21 mouse cellular contexts compared by ENCODE assay signal in genomic region chr2:170139411-170140046, GRCm38 (mm10). TPM values are rescaled to one million over a fixed set of nuclear protein-coding genes. Genes with fewer than 3 reads are reported as not detected.
DNase-seq lines count a peak whose midpoint lies in the region; ATAC-seq and TF ChIP-seq lines count a peak whose summit lies in the region.
"Had no signal": no experiment of that assay in that cellular context is flagged by ENCODE, and none has a peak within 500 bp of the region (broad histone marks: within the 10 kb centered on the region; RNA-seq: fewer than 3 reads in every experiment).

No protein-coding gene starts in this region.

- H3K4me3 ChIP-seq in embryonic facial prominence, embryonic 13.5 days = no peak overlapping the region
- H3K4me3 ChIP-seq in embryonic facial prominence, embryonic 10.5 days = no peak overlapping the region
- peak overlapping the region; percentile 8 to 61; a peak in 3 of 4 replicates for H3K4me3 ChIP-seq in ES-E14 (ENCODE audit: insufficient read depth in 1 of 2, low read depth in 1 of 2, low read length in 2 of 2, poor library complexity in 1 of 2, severe bottlenecking in 1 of 2)
- H3K4me3 ChIP-seq in intestine, postnatal 0 days (ENCODE audit: low read depth, low read length) = no peak overlapping the region
- no peak overlapping the region for H3K4me3 ChIP-seq in stomach, embryonic 14.5 days (ENCODE audit: low read depth, low read length)
- no peak overlapping the region for H3K4me3 ChIP-seq in hindbrain, postnatal 0 days (ENCODE audit: low read length)
- H3K4me3 ChIP-seq: forebrain, embryonic 13.5 days; heart, embryonic 10.5 days; kidney, embryonic 15.5 days had no signal

- TF ChIP-seq CTCF in intestine, postnatal 0 days (IDR thresholded peaks at IDR 0.05; ENCODE audit: low read depth) = no peak
- no peak for TF ChIP-seq CTCF in hindbrain, postnatal 0 days (IDR thresholded peaks at IDR 0.05; ENCODE audit: low read depth)

- H3K9ac ChIP-seq in embryonic facial prominence, embryonic 13.5 days = no peak overlapping the region
- H3K9ac ChIP-seq in ES-E14 (ENCODE audit: insufficient read depth, low read depth, low read length, poor library complexity, severe bottlenecking) = peak overlapping the region; percentile 73; the same call in 1 of the 2 replicates
- no peak overlapping the region for H3K9ac ChIP-seq in intestine, postnatal 0 days (ENCODE audit: low read depth, low read length)
- H3K9ac ChIP-seq in stomach, embryonic 14.5 days (replicated peaks; ENCODE audit: low read depth, low read length) = no peak overlapping the region
- H3K9ac ChIP-seq in hindbrain, postnatal 0 days (replicated peaks; ENCODE audit: low read length) = no peak overlapping the region
- H3K9ac ChIP-seq: forebrain, embryonic 13.5 days; kidney, embryonic 15.5 days had no signal

- no peak for ATAC-seq in embryonic facial prominence, embryonic 13.5 days (ENCODE audit: insufficient number of reproducible peaks, insufficient read depth, low FRiP score, low TSS enrichment, low read depth)
- ATAC-seq in intestine, postnatal 0 days = no peak
- ATAC-seq in stomach, embryonic 14.5 days (ENCODE audit: insufficient number of reproducible peaks, insufficient read depth, low FRiP score, low read depth) = peak; percentile 30; the same call in 1 of the 2 replicates
- no peak for ATAC-seq in hindbrain, postnatal 0 days
- ATAC-seq: forebrain, embryonic 13.5 days; hindbrain, embryonic 16.5 days; Patski had no signal

- in situ Hi-C loops in ES-E14 (cut with MboI; ENCODE audit: low sequenced_read_pairs in 2 of 2, unreplicated experiment in 2 of 2) = no loop called here

- no peaks in the 10 kb centered on the region for H3K9me3 ChIP-seq in embryonic facial prominence, embryonic 13.5 days
- no peaks in the 10 kb centered on the region for H3K9me3 ChIP-seq in embryonic facial prominence, embryonic 10.5 days
- no peaks in the 10 kb centered on the region for H3K9me3 ChIP-seq in ES-E14 (ENCODE audit: control insufficient read depth, insufficient read depth, low read depth, low read length)
- H3K9me3 ChIP-seq in intestine, postnatal 0 days (ENCODE audit: control insufficient read depth) = no peaks in the 10 kb centered on the region
- no peaks in the 10 kb centered on the region for H3K9me3 ChIP-seq in stomach, embryonic 14.5 days (ENCODE audit: control insufficient read depth, low read depth, low read length)
- no peaks in the 10 kb centered on the region for H3K9me3 ChIP-seq in hindbrain, postnatal 0 days (ENCODE audit: low read length)
- H3K9me3 ChIP-seq: forebrain, embryonic 13.5 days; heart, embryonic 10.5 days; kidney, embryonic 15.5 days had no signal

- 22% methylated on average over 9 of the region's 9 CpGs for WGBS in embryonic facial prominence, embryonic 13.5 days
- WGBS in embryonic facial prominence, embryonic 10.5 days = 54% methylated on average over 9 of the region's 9 CpGs
- 21% methylated on average over 9 of the region's 9 CpGs for WGBS in intestine, postnatal 0 days
- 24% methylated on average over 9 of the region's 9 CpGs for WGBS in stomach, embryonic 14.5 days
- WGBS in hindbrain, postnatal 0 days = 79% methylated on average over 9 of the region's 9 CpGs

- no peak for DNase-seq in embryonic facial prominence, embryonic 10.5 days (ENCODE audit: low spot score)
- no peak for DNase-seq in ES-E14 (ENCODE audit: low read depth, low spot score)
- DNase-seq in hindbrain, postnatal 0 days (ENCODE audit: low spot score) = no peak
- no peak for DNase-seq in urinary bladder, postnatal 14 days (ENCODE audit: low spot score)
- no peak for DNase-seq in cerebellum, adult 8-10 months
- DNase-seq: adrenal gland, postnatal 36 days; cerebellum, adult 9-10 months; embryo, embryonic 11 days; gastrocnemius, postnatal 36 days; heart, postnatal 10 days; left cerebral cortex, postnatal 4 days; lung, adult 2 months; right cerebral cortex, adult 18-20 months had no signal

- no peaks in the 10 kb centered on the region for H3K27me3 ChIP-seq in embryonic facial prominence, embryonic 13.5 days
- 0 out of 2 replicates have a peak, but pooled peaks cover 4% of the 10 kb centered on the region for H3K27me3 ChIP-seq in embryonic facial prominence, embryonic 10.5 days (replicated peaks; ENCODE audit: low read depth, poor library complexity, severe bottlenecking)
- no peaks in the 10 kb centered on the region for H3K27me3 ChIP-seq in intestine, postnatal 0 days (replicated peaks; ENCODE audit: control insufficient read depth, insufficient read depth, low read length)
- H3K27me3 ChIP-seq in stomach, embryonic 14.5 days (ENCODE audit: control insufficient read depth, insufficient read depth, low read length) = no peaks in the 10 kb centered on the region
- no peaks in the 10 kb centered on the region for H3K27me3 ChIP-seq in hindbrain, postnatal 0 days (ENCODE audit: insufficient read depth, low read length)
- H3K27me3 ChIP-seq: kidney, embryonic 15.5 days; Patski had no signal

- H3K4me2 ChIP-seq in embryonic facial prominence, embryonic 13.5 days = no peak overlapping the region; the same call in 1 of the 2 replicates
- 0 out of 2 replicates have a peak overlapping the region, but pooled peaks have one; percentile 9 for H3K4me2 ChIP-seq in intestine, postnatal 0 days (replicated peaks; ENCODE audit: low read depth)
- H3K4me2 ChIP-seq in stomach, embryonic 14.5 days (replicated peaks; ENCODE audit: low read depth, low read length) = no peak overlapping the region
- H3K4me2 ChIP-seq in hindbrain, postnatal 0 days (ENCODE audit: low read depth, low read length) = no peak overlapping the region
- H3K4me2 ChIP-seq: forebrain, embryonic 13.5 days; kidney, embryonic 15.5 days had no signal

- H3K27ac ChIP-seq in embryonic facial prominence, embryonic 13.5 days = 0 out of 2 replicates have a peak overlapping the region, but pooled peaks have one; percentile 28
- no peak overlapping the region; the same call in 1 of the 2 replicates for H3K27ac ChIP-seq in embryonic facial prominence, embryonic 10.5 days (replicated peaks)
- peak overlapping the region; percentile 24; the same call in 1 of the 2 replicates for H3K27ac ChIP-seq in ES-E14 (ENCODE audit: insufficient read depth, low read depth, low read length, poor library complexity, severe bottlenecking)
- peak overlapping the region; percentile 0 for H3K27ac ChIP-seq in intestine, postnatal 0 days (ENCODE audit: low read depth, low read length)
- H3K27ac ChIP-seq in stomach, embryonic 14.5 days (ENCODE audit: low read length) = no peak overlapping the region; the same call in 1 of the 2 replicates
- H3K27ac ChIP-seq in hindbrain, postnatal 0 days = no peak overlapping the region
- H3K27ac ChIP-seq: forebrain, embryonic 13.5 days; heart, embryonic 10.5 days; kidney, embryonic 15.5 days had no signal

- no peaks in the 10 kb centered on the region for H3K36me3 ChIP-seq in embryonic facial prominence, embryonic 13.5 days
- no peaks in the 10 kb centered on the region for H3K36me3 ChIP-seq in embryonic facial prominence, embryonic 10.5 days (replicated peaks)
- no peaks in the 10 kb centered on the region for H3K36me3 ChIP-seq in ES-E14 (ENCODE audit: control insufficient read depth, insufficient read depth, low read length, poor library complexity, severe bottlenecking)
- no peaks in the 10 kb centered on the region for H3K36me3 ChIP-seq in intestine, postnatal 0 days (ENCODE audit: control insufficient read depth, insufficient read depth)
- H3K36me3 ChIP-seq in stomach, embryonic 14.5 days (ENCODE audit: control insufficient read depth, insufficient read depth, low read length) = no peaks in the 10 kb centered on the region
- H3K36me3 ChIP-seq in hindbrain, postnatal 0 days (ENCODE audit: insufficient read depth, low read length) = no peaks in the 10 kb centered on the region
- H3K36me3 ChIP-seq: heart, embryonic 10.5 days; kidney, embryonic 15.5 days had no signal

- peaks cover 8% of the 10 kb centered on the region for H3K4me1 ChIP-seq in embryonic facial prominence, embryonic 13.5 days
- peaks cover 14% of the 10 kb centered on the region for H3K4me1 ChIP-seq in embryonic facial prominence, embryonic 10.5 days
- peaks cover 3 to 18% of the 10 kb centered on the region in 2 experiments; a peak in 2 of 4 replicates for H3K4me1 ChIP-seq in ES-E14 (ENCODE audit: control insufficient read depth in 2 of 2, insufficient read depth in 2 of 2, low read length in 2 of 2, poor library complexity in 1 of 2)
- no peaks in the 10 kb centered on the region; the same call in 1 of the 2 replicates for H3K4me1 ChIP-seq in intestine, postnatal 0 days (replicated peaks; ENCODE audit: control insufficient read depth, insufficient read depth, low read length)
- H3K4me1 ChIP-seq in stomach, embryonic 14.5 days (ENCODE audit: control insufficient read depth, insufficient read depth, low read length) = peaks cover 12% of the 10 kb centered on the region; the same call in 1 of the 2 replicates
- H3K4me1 ChIP-seq in hindbrain, postnatal 0 days (ENCODE audit: insufficient read depth, low read length) = no peaks in the 10 kb centered on the region
- H3K4me1 ChIP-seq: forebrain, embryonic 13.5 days had no signal

TF ChIP-seq in ES-E14, 5 proteins besides CTCF, POLR2A, EP300 and RAD21:
- TF ChIP-seq MAFK (IDR thresholded peaks at IDR 0.05; ENCODE audit: insufficient read depth, low read depth, low read length) (peak; percentile 33; the same call in 1 of the 2 replicates), ZC3H11A (IDR thresholded peaks at IDR 0.05; ENCODE audit: borderline replicate concordance, low read depth, low read length) (no peak)

RNA-seq across cellular contexts. Expression of gene Zfp217, which starts 8.4 kb away (rescaled TPM):
- polyA plus RNA-seq in embryonic facial prominence, embryonic 13.5 days (2015; fragmentation: Nextera tagmentation; extraction: Ambion mirVana) = 4.7 and 5.2 TPM in 2 replicates
- 3.9 and 4.2 TPM in 2 replicates for polyA plus RNA-seq in embryonic facial prominence, embryonic 10.5 days (2016; fragmentation: Nextera tagmentation; extraction: Ambion mirVana)
- 23.2 and 28.4 TPM in 2 replicates for total RNA-seq in ES-E14 (2012; rRNA removed)
- polyA plus RNA-seq in intestine, postnatal 0 days (2015; fragmentation: Nextera tagmentation; extraction: Ambion mirVana) = 2.2 TPM in 2 replicates
- 4.1 and 4.5 TPM in 2 replicates for polyA plus RNA-seq in stomach, embryonic 14.5 days (2014; fragmentation: Nextera tagmentation; extraction: Ambion mirVana)
- 3.5 and 8.5 TPM in 2 replicates for total RNA-seq in hindbrain, postnatal 0 days (2014; rRNA removed)
- 0.59 and 0.61 TPM in 2 replicates for polyA plus RNA-seq in hindbrain, postnatal 0 days (2015; fragmentation: Nextera tagmentation; extraction: Ambion mirVana)

Comparison
In these comparisons a context has a peak if more than half of its experiments do, and no peak if none do; other contexts are left out.
1. H3K27ac ChIP-seq: peak in embryonic facial prominence, embryonic 13.5 days (single experiment), ES-E14 (single experiment) and intestine, postnatal 0 days (single experiment); none in embryonic facial prominence, embryonic 10.5 days (single experiment), stomach, embryonic 14.5 days (single experiment) and hindbrain, postnatal 0 days (single experiment).
2. H3K4me3 ChIP-seq: peak in ES-E14 (2 of 2); none in embryonic facial prominence, embryonic 13.5 days (single experiment), embryonic facial prominence, embryonic 10.5 days (single experiment), intestine, postnatal 0 days (single experiment), stomach, embryonic 14.5 days (single experiment) and hindbrain, postnatal 0 days (single experiment).